Mouse (Mus musculus): ENCODE results near the gene Togaram2. TPM values are rescaled to one million over a fixed set of nuclear protein-coding genes. Genes with fewer than 3 reads are reported as not detected.

Togaram2 gene
- not detected for polyA plus RNA-seq (2014; fragmentation: Illumina TruSeq; extraction: RNeasy Lipid Tissue Mini Kit (QIAGEN cat#74804); ENCODE audit: low read depth, low replicate concordance)

GRCm38 (mm10) chr17:71673092-71673491 is at the start of gene Togaram2:
Togaram2 (plus strand) TSS chr17:71673261.

GRCm38 (mm10) chr17:71752831-71753230 is 79.8 kb downstream of the Togaram2 start, which contains the start of gene Pcare:
Pcare (minus strand) TSS chr17:71752894.

GRCm38 (mm10) chr17:71768173-71768572 is 95.1 kb downstream of the Togaram2 start, which contains the start of gene Clip4:
Clip4 (plus strand) TSS chr17:71768473.

Other genes starting within 250 kb of the Togaram2 start
- gene Gm4707, start 213.3 kb upstream of the Togaram2 start, polyA plus RNA-seq (2014; fragmentation: Illumina TruSeq; extraction: RNeasy Lipid Tissue Mini Kit (QIAGEN cat#74804); ENCODE audit: low read depth, low replicate concordance), result not detected
- 52.6 TPM for gene Smchd1, start 197.9 kb upstream of the Togaram2 start, polyA plus RNA-seq (2014; fragmentation: Illumina TruSeq; extraction: RNeasy Lipid Tissue Mini Kit (QIAGEN cat#74804); ENCODE audit: low read depth, low replicate concordance)
- gene Ndc80, start 146.4 kb upstream of the Togaram2 start, polyA plus RNA-seq (2014; fragmentation: Illumina TruSeq; extraction: RNeasy Lipid Tissue Mini Kit (QIAGEN cat#74804); ENCODE audit: low read depth, low replicate concordance), result 0.49 TPM
- 0.69 TPM for gene Spdya, start 121.2 kb upstream of the Togaram2 start, polyA plus RNA-seq (2014; fragmentation: Illumina TruSeq; extraction: RNeasy Lipid Tissue Mini Kit (QIAGEN cat#74804); ENCODE audit: low read depth, low replicate concordance)
- gene Wdr43, start 57.4 kb upstream of the Togaram2 start, polyA plus RNA-seq (2014; fragmentation: Illumina TruSeq; extraction: RNeasy Lipid Tissue Mini Kit (QIAGEN cat#74804); ENCODE audit: low read depth, low replicate concordance), result 64.6 TPM
- not detected for gene Pcare, start 79.6 kb downstream of the Togaram2 start, polyA plus RNA-seq (2014; fragmentation: Illumina TruSeq; extraction: RNeasy Lipid Tissue Mini Kit (QIAGEN cat#74804); ENCODE audit: low read depth, low replicate concordance)
- 19.3 TPM for gene Clip4, start 95.2 kb downstream of the Togaram2 start, polyA plus RNA-seq (2014; fragmentation: Illumina TruSeq; extraction: RNeasy Lipid Tissue Mini Kit (QIAGEN cat#74804); ENCODE audit: low read depth, low replicate concordance)

Measured in kidney, adult 10 weeks (tissue).